Mouse (Mus musculus) lung, postnatal 0 days (tissue): ENCODE data around the gene Myrip.

ENCODE experiments used
- CTCF ChIP-seq: IDR thresholded peaks from 2 replicates; pipeline ENCODE4 v1.5.1; 2016; ENCODE audit warnings: antibody characterized with exemption, mild to moderate bottlenecking
- EP300 ChIP-seq: IDR thresholded peaks from 2 replicates; pipeline ENCODE4 v1.6.1; 2016; ENCODE audit warnings: antibody characterized with exemption, mild to moderate bottlenecking, control low read depth

DNA sequence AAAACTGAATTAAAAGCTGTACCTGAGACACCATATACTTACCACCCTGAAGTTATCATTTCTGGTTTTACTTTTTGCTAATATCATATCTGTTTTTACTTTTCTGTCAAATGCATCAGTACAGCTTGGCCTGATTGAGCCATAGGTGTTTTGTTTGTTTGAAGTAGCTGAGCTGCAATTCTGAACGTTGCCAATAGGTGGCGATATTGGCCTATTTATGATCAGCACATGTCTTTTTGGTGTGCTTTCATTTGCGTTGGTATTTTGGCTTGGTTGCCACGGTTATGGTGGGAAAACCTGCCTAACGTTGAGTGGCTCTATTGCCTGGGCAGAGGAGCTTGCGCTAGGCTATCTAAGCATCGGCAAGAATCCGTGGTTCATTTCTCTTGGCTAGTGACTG is 200.7 kb downstream of the Myrip start:
- TF ChIP-seq CTCF (peak; percentile 95), EP300 (no peak)
